Mouse (Mus musculus) hindbrain, embryonic 12.5 days (tissue): ENCODE data around the gene Zfp52. TPM values are rescaled to one million over a fixed set of nuclear protein-coding genes. Genes with fewer than 3 reads are reported as not detected.

Experiments used
- ATAC-seq: fragments of 200-750 bp; cut with Nextera tagmentation; 2 replicates; pipeline ENCODE4 v1.8.0; 2017; ENCODE audit warnings: moderate TSS enrichment; ENCODE audit not compliant: low FRiP score
- H3K27ac ChIP-seq: fragments of 300-500 bp; sonication (generic); 2 replicates; pipeline ENCODE4 v1.5.1; 2016; ENCODE audit warnings: mild to moderate bottlenecking
- H3K27me3 ChIP-seq: fragments of 300-500 bp; sonication (generic); 2 replicates; pipeline ENCODE4 v1.6.1; 2016; ENCODE audit warnings: mild to moderate bottlenecking
- H3K36me3 ChIP-seq: fragments of 300-500 bp; sonication (generic); 2 replicates; pipeline ENCODE4 v1.6.1; 2016; ENCODE audit warnings: mild to moderate bottlenecking
- H3K4me1 ChIP-seq: fragments of 300-500 bp; sonication (generic); 2 replicates; pipeline ENCODE4 v1.6.1; 2016
- H3K4me2 ChIP-seq: fragments of 300-500 bp; sonication (generic); replicated peaks from 2 replicates; pipeline ENCODE4 v1.6.1; 2016; ENCODE audit warnings: mild to moderate bottlenecking
- H3K4me3 ChIP-seq: fragments of 300-500 bp; sonication (generic); 2 replicates; pipeline ENCODE4 v1.5.1; 2016; ENCODE audit warnings: mild to moderate bottlenecking
- H3K9ac ChIP-seq: fragments of 300-500 bp; sonication (generic); 2 replicates; pipeline ENCODE4 v1.6.1; 2016; ENCODE audit warnings: mild to moderate bottlenecking, moderate library complexity
- H3K9me3 ChIP-seq: fragments of 300-500 bp; sonication (generic); replicated peaks from 2 replicates; pipeline ENCODE4 v1.6.1; 2016; ENCODE audit warnings: mild to moderate bottlenecking
- WGBS: fragments of 180-500 bp; shearing (Covaris S2); methylation state at CpG from one replicate; pipeline ENCODE4 v1.1.7; 2016; 5-methylcytosine and 5-hydroxymethylcytosine counted together
- polyA plus RNA-seq: library from polyadenylated mRNA; unstranded; fragments of >200 nt; fragmentation: Nextera tagmentation; extraction: Ambion mirVana; gene quantifications from 2 replicates; pipeline ENCODE4 v1.2.1, GENCODE M21; 2016

Zfp52 gene
- polyA plus RNA-seq, 1 experiment from 2014 or later: 3.3 TPM

- no peaks in the 10 kb centered on the region for H3K27me3 ChIP-seq
- H3K36me3 ChIP-seq: no peaks in the 10 kb centered on the region
- H3K9me3 ChIP-seq: no peaks in the 10 kb centered on the region
- no peak for ATAC-seq
- no peaks in the 10 kb centered on the region; the same call in 1 of the 2 replicates for H3K4me1 ChIP-seq
- no peak overlapping the region for H3K4me2 ChIP-seq
- no peak overlapping the region for H3K27ac ChIP-seq
- no peak overlapping the region for H3K9ac ChIP-seq
- H3K4me3 ChIP-seq: no peak overlapping the region
Observed at GRCm38 (mm10) chr17:21526270-21526669, 9.1 kb upstream of the Zfp52 start.

- no peak overlapping the region for H3K4me2 ChIP-seq
- no peak overlapping the region for H3K4me3 ChIP-seq
- H3K9ac ChIP-seq: no peak overlapping the region
- H3K36me3 ChIP-seq: no peaks in the 10 kb centered on the region
- ATAC-seq: no peak
- H3K27ac ChIP-seq: no peak overlapping the region
- H3K9me3 ChIP-seq: no peaks in the 10 kb centered on the region
- peaks cover 15% of the 10 kb centered on the region for H3K4me1 ChIP-seq
- 75% methylated on average over 5 of the region's 5 CpGs for WGBS
- no peaks in the 10 kb centered on the region for H3K27me3 ChIP-seq
Observed at GRCm38 (mm10) chr17:21530645-21531330, 4.6 kb upstream of the Zfp52 start.

- peak overlapping the region; percentile 93 for H3K27ac ChIP-seq
- no peak for ATAC-seq
Observed at GRCm38 (mm10) chr17:21531621-21532020, 3.7 kb upstream of the Zfp52 start.

DNA sequence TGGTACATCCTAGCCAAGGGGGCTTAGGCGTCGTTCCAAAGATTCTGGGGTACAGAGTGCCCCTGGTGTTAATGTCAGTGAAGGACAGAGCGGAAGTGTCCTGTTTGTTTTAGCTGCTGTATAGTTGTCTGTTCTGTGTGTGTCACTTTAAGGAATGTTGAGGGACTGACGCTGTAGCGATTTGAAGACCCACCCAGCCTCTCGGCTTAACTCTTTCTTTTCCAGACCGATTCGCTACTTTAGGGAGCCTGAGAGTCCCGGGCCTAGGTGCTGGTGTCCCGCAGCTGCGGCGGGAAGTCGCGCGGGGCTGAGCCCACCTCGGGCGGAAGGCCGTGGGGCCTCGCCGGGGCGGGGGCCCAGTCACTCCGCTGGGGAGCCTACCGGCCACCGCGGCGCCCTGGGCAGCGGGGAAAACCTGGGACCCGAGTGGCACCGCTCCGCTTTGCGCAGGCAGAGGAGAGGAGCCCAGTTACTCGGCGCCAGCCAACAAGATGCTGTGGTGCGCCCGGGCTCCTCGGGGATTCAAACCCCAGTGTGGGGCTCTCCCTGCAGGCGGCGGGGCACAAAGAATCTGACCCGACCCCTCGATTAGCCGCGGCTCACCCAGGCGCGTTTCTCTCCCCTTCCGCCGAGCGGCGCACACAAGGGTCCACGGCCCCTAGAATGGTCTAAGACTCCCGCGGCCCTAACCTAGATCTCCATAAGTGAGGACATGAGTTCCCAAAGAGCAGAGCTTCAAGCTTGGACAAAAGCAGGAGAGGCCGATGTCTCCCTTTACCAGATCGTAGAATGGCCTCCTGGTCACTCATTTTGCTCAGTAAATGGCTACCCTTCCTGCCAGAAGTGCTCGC lies 3.0 kb upstream of the Zfp52 start:
- peak overlapping the region; percentile 79 for H3K9ac ChIP-seq
- no peaks in the 10 kb centered on the region for H3K36me3 ChIP-seq
- ATAC-seq: peak; percentile 86
- peak overlapping the region; percentile 75 for H3K4me3 ChIP-seq
- H3K4me1 ChIP-seq: peaks cover 15% of the 10 kb centered on the region
- H3K27ac ChIP-seq: peak overlapping the region; percentile 93
- 1% methylated on average over 54 of the region's 54 CpGs for WGBS
- no peaks in the 10 kb centered on the region for H3K9me3 ChIP-seq
- H3K4me2 ChIP-seq: peak overlapping the region; percentile 65
- no peaks in the 10 kb centered on the region for H3K27me3 ChIP-seq

More at GRCm38 (mm10) chr17:21531621-21532020, 3.7 kb upstream of the Zfp52 start:
- WGBS: 81% methylated on average over 5 of the region's 5 CpGs
- peak overlapping the region; percentile 65 for H3K4me2 ChIP-seq
- peak overlapping the region; percentile 75 for H3K4me3 ChIP-seq
- H3K36me3 ChIP-seq: no peaks in the 10 kb centered on the region
- H3K9ac ChIP-seq: peak overlapping the region; percentile 79; the same call in 1 of the 2 replicates
- H3K9me3 ChIP-seq: no peaks in the 10 kb centered on the region
- H3K27me3 ChIP-seq: no peaks in the 10 kb centered on the region
- H3K4me1 ChIP-seq: peaks cover 15% of the 10 kb centered on the region

GRCm38 (mm10) chr17:21533961-21534360 lies 1.4 kb upstream of the Zfp52 start:
- Histone ChIP-seq H3K9me3 (no peaks in the 10 kb centered on the region), H3K9ac (no peak overlapping the region), H3K36me3 (no peaks in the 10 kb centered on the region), H3K4me2 (no peak overlapping the region), H3K27ac (no peak overlapping the region), H3K4me1 (peaks cover 15% of the 10 kb centered on the region), H3K4me3 (no peak overlapping the region), H3K27me3 (no peaks in the 10 kb centered on the region)
- WGBS: 100% methylated on average over 1 of the region's 1 CpGs
- no peak for ATAC-seq

GRCm38 (mm10) chr17:21534460-21535095 lies 761 bp upstream of the Zfp52 start:
- Histone ChIP-seq H3K36me3 (no peaks in the 10 kb centered on the region), H3K27ac (no peak overlapping the region), H3K9ac (no peak overlapping the region), H3K4me1 (peaks cover 15% of the 10 kb centered on the region), H3K27me3 (no peaks in the 10 kb centered on the region), H3K9me3 (no peaks in the 10 kb centered on the region), H3K4me3 (no peak overlapping the region), H3K4me2 (no peak overlapping the region)
- 27% methylated on average over 4 of the region's 4 CpGs for WGBS
- 0 out of 2 replicates have a peak, but pooled peaks have one; percentile 1 for ATAC-seq

- H3K27me3 ChIP-seq: no peaks in the 10 kb centered on the region
- no peak overlapping the region for H3K27ac ChIP-seq
- H3K4me1 ChIP-seq: peaks cover 15% of the 10 kb centered on the region
- peak overlapping the region; percentile 32 for H3K4me3 ChIP-seq
- peak overlapping the region; percentile 65 for H3K4me2 ChIP-seq
- H3K9ac ChIP-seq: peak overlapping the region; percentile 49
- 44% methylated on average over 7 of the region's 7 CpGs for WGBS
- H3K9me3 ChIP-seq: no peaks in the 10 kb centered on the region
- ATAC-seq: no peak
- H3K36me3 ChIP-seq: no peaks in the 10 kb centered on the region
Observed at GRCm38 (mm10) chr17:21536096-21536495, 757 bp downstream of the Zfp52 start.

- Histone ChIP-seq H3K4me1 (peaks cover 12% of the 10 kb centered on the region), H3K9me3 (no peaks in the 10 kb centered on the region), H3K27me3 (no peaks in the 10 kb centered on the region), H3K4me3 (no peak overlapping the region), H3K9ac (no peak overlapping the region), H3K36me3 (no peaks in the 10 kb centered on the region), H3K4me2 (no peak overlapping the region), H3K27ac (no peak overlapping the region)
- no peak for ATAC-seq
- 75% methylated on average over 2 of the region's 2 CpGs for WGBS
Observed at GRCm38 (mm10) chr17:21536676-21537075, 1.3 kb downstream of the Zfp52 start.

GRCm38 (mm10) chr17:21557831-21558230 lies 22.5 kb downstream of the Zfp52 start:
- Histone ChIP-seq H3K4me3 (no peak overlapping the region), H3K9me3 (no peaks in the 10 kb centered on the region), H3K9ac (no peak overlapping the region), H3K27ac (no peak overlapping the region), H3K27me3 (no peaks in the 10 kb centered on the region), H3K36me3 (0 out of 2 replicates have a peak, but pooled peaks cover 6% of the 10 kb centered on the region), H3K4me1 (no peaks in the 10 kb centered on the region), H3K4me2 (no peak overlapping the region)
- ATAC-seq: no peak
- WGBS: 92% methylated on average over 2 of the region's 2 CpGs

- 6% methylated on average over 5 of the region's 5 CpGs for WGBS
Observed at GRCm38 (mm10) chr17:21566220-21566619, 30.9 kb downstream of the Zfp52 start.

DNA sequence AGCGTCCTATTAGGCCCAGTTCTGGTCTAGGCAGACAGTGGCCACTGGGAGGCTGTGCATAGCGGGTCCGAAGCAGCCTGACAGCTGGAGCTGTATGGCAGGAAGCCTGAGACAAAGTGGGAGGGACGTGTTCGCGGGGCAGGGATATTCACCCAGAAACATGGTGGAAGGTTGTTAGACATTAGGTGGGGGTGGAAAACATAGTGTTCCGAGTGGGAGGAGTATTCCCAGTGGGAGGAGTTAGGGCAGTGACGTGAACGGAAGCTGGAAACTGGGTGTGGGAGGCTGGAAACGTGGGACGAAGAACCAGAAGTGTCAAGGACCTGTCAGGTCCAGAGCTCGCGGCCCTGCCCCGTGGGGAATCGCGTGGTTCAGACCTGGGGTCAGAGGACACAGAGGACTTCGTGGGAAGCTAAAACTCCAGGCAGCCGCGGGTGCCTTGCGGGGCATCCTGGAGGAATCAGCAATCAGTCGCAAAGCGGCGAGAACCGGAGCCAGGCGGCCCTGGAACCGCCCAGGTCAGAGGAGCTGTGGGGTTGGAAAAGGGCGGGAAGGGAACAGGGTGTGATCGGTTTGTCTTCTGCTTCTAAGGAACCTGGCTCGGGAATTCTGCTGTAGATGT lies 31.5 kb downstream of the Zfp52 start, which contains the start of gene Zfp948:
Gene Zfp948 (plus strand): TSS at position 281 of the 622 bp plus-strand sequence.
- Histone ChIP-seq H3K9ac (peak within 1 kb of the TSS; percentile 65), H3K4me2 (peak within 1 kb of the TSS; percentile 58), H3K27me3 (no peaks in the 10 kb centered on the region), H3K9me3 (no peaks in the 10 kb centered on the region), H3K4me3 (peak within 1 kb of the TSS; percentile 51), H3K4me1 (peaks cover 9% of the 10 kb centered on the region), H3K36me3 (no peaks in the 10 kb centered on the region), H3K27ac (peak within 1 kb of the TSS; percentile 89)
- ATAC-seq: peak; percentile 95
- 1% methylated on average over 29 of the region's 29 CpGs for WGBS

More at GRCm38 (mm10) chr17:21566220-21566619, 30.9 kb downstream of the Zfp52 start:
- no peaks in the 10 kb centered on the region for H3K27me3 ChIP-seq
- H3K9ac ChIP-seq: peak overlapping the region; percentile 65; the same call in 1 of the 2 replicates
- peak overlapping the region; percentile 51 for H3K4me3 ChIP-seq
- H3K27ac ChIP-seq: peak overlapping the region; percentile 89
- H3K4me1 ChIP-seq: peaks cover 9% of the 10 kb centered on the region
- no peaks in the 10 kb centered on the region for H3K36me3 ChIP-seq
- H3K9me3 ChIP-seq: no peaks in the 10 kb centered on the region
- peak overlapping the region; percentile 58 for H3K4me2 ChIP-seq
- ATAC-seq: peak; percentile 74
